Mouse (Mus musculus): ENCODE measurements around the gene Pafah1b3.
"Not testable (repeated sequence)": the region's sequence is repeated elsewhere in the genome, so short reads cannot be mapped to it uniquely, and the experiment has no call there.

The Pafah1b3 gene

DNA sequence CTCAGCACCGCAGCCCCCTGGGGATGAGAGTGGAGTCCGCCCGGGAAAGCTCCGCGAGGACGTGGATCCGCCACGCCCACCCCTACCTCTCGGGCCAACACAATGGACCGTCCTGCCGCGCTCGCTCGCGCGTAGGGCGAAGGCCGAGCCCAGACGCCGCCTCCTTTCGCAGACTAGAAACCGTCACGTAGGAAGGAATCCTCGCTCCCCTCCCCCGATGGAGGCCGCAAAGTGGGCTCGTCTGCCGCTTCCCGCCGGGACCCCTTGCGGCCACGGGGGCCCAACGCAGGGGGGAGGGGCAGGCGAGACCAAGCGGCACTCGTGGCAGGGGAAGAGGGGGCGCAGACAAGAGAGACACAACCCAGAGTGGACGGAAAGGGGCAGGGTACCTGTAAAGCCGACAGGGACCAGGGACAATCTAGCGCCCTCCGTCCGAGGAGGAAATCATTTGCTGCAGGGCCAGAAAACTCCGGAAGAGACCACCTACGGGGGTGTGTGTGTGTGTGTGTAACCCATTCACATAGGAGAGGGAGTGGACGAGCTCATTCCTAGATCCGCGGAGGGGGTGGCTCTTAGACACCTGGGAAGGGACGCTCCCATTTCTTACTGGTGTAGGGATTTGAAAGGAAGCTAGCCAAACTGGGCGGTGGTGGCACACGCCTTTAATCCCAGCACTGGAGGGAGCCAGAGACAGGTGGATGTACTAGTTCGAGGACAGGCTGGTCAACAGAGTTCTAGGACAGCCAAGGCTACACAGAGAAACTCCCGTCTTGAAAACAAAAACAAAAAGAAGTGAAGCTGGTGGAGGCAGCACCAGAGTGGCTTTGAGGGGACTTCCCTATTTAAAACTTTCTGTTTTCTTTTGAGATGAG, at the start of gene Pafah1b3:
Gene Pafah1b3 (minus strand): TSS at position 533 of the 872 bp plus-strand sequence.
- DNase-seq (ENCODE audit: low spot score) = peak; percentile 63

DNA sequence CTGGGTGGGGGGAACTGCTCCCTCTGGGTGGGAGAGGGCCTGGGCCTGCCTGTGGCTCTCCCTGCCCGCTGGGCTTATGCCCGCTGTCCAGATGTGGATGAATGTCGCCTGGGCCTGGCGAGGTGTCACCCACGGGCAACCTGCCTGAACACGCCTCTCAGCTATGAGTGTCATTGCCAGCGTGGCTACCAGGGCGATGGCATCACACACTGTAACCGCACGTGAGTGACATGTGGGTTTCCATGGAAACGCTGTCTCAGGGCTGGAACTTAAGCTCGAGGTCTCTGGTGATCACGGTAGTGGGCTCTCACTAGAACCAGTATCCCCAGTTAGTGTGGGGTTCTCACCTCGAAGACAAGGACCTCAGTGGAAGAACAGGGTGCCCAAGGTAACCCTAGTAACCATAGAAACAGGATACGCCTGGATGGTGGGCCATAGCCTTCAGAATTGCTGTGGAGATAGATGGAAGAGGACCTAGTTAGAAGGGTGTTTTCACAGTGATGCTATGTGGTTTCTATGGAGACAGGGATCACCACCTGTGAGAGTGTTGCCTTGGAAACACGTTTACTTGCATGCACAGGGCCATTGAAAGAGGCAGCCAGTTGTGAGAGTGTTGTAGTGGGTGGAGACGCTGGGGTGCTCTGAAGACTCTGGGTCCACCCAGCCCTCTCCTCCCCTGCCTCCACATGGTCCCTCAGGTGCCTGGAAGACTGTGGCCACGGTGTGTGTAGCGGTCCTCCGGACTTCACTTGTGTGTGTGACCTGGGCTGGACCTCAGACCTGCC, 43.4 kb upstream of the Pafah1b3 start:
- DNase-seq (ENCODE audit: low spot score) = no peak

DNA sequence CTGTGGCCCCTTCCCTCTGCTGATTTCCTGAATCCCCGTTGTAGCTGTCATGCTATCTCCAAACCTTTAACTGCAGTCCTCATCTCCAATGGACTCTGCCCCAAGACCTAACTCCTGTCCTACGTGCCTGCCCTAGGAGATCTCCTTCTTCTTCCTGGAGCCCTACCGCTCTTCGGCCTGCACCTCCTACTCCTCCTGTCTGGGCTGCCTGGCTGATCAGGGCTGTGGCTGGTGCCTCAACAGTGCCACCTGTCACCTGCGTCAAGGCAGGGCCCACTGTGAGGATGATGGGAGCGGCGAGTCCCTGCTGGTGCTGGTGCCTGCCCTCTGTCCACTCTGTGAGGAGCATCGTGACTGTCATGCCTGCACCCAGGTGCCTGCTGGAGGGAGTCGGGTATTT, 41.5 kb upstream of the Pafah1b3 start:
- no peak for DNase-seq (ENCODE audit: low spot score)

DNA sequence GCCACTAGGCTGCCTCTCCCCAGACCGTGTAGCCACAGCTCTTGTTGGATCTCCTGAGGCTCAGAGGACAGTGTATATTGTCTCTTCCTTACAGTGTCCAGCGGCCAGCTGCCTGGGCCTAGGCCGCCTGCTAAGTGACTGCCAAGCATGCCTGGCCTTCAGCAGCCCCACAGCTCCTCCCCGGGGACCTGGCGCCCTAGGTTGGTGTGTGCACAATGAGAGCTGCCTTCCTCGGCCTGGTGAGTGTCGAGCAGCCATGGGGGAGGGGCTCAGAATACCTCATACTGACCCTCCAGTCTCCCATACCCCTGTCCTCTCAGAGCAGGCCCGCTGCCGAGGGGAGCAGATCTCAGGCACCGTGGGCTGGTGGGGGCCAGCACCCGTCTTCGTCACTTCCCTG, 36.7 kb upstream of the Pafah1b3 start:
- no peak for DNase-seq (ENCODE audit: low spot score)

DNA sequence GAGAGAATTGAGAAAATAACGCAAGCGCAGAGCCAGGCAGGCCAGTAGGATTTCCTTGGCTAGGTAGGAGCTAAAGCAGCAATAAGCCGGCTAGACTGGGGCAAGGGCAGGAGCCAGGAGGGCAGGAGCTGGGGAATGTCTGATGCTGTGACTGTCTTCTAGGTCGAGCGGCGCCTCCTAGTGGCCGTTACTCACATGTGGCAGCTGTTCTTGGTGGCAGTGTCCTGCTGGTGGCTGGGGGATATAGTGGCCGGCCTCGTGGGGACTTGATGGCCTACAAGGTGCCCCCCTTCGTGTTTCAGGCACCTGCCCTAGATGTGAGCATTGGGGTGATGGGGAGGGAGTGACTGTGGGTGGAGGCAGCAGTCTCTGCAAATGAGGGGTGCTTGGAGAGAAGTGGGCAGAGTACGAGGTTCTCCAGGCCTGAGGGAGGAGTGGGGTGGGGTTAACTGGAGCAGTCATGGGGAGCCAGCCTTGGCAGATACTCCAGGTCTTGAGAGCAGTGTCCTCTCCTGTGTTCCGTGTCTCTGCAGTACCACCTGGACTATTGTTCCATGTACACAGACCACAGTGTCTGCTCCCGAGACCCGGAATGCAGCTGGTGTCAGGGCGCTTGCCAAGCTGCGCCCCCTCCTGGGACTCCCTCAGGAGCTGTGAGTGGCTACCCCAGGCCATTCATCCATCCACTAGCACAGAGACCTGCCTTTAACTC, 36.0 kb upstream of the Pafah1b3 start:
- DNase-seq (ENCODE audit: low spot score) = peak; percentile 57

DNA sequence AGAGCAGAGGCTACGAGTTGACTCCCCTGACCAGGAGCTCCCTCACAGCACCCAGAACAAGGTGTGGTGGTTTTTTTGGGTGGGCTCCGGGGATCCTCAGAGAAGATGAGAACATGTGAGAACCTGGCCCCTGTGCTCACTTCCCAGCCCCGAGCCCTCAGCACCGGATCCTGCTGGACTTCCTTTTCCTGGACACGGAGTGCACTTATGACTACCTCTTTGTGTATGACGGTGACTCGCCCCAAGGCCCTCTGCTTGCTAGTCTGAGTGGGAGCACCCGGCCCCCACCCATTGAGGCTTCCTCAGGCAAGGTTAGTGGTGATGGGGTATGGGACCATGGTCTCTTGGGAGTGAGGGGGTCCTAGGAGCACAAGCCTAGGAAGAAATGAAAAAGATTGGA, 28.4 kb upstream of the Pafah1b3 start:
- no peak for DNase-seq (ENCODE audit: low spot score)

DNA sequence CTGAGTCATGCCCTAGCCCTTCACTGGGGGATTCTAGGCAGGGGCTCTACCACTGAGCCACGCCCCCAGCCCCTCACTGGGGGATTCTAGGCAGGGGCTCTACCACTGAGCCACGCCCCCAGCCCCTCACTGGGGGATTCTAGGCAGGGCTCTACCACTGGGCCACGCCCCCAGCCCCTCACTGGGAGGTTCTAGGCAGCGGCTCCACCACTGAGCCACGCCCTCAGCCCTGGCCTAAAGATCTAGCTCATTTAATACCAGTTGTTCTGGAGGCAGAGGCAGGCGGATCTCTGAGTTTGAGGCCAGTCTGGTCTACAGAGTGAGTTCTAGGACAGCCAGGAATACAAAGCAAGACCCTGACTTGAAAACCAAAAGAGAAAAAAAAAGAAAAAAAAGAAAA, 27.6 kb upstream of the Pafah1b3 start:
- DNase-seq (ENCODE audit: low spot score) = not testable (repeated sequence)

DNA sequence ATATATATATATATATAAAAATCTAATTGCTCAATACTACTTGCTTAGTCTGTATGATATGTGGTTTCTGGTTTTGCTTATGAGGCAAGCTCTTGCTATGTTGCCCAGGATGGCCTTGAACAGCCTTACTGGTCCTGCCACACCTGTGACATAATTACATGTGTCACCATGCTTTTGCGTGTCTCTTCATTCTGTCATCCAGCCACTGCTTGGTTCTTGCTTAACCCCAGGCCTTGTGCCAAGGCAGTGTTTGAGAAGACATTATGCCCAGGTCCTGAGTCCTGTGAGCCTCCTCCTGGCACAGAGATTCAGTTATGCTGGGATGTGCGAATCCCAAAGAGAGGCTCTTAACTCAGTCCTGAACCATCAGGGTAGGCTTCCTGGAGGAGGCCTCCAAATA, 25.4 kb upstream of the Pafah1b3 start:
- DNase-seq (ENCODE audit: low spot score) = no peak

DNA sequence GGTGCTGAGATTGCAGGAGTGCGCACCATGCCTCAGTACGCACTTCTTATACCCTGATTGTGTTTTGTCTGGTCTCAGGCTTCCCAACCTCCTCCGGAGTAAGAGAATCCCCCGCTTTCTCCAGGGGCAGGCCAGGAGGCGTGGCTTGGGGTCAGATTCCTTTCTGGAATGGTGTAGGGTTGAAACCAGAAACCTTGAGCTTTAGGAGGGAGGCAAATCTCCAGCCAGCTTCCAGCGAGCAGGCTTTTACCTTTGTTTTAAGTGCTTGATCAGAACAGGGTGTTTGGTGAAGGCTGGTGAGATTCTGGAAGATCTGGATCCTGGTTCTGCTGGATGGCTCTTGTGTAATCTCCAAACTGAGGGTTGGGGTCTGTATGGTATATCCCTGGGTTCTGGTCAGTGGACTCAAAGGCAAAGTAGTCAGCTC, 24.3 kb upstream of the Pafah1b3 start:
- no peak for DNase-seq (ENCODE audit: low spot score)

DNA sequence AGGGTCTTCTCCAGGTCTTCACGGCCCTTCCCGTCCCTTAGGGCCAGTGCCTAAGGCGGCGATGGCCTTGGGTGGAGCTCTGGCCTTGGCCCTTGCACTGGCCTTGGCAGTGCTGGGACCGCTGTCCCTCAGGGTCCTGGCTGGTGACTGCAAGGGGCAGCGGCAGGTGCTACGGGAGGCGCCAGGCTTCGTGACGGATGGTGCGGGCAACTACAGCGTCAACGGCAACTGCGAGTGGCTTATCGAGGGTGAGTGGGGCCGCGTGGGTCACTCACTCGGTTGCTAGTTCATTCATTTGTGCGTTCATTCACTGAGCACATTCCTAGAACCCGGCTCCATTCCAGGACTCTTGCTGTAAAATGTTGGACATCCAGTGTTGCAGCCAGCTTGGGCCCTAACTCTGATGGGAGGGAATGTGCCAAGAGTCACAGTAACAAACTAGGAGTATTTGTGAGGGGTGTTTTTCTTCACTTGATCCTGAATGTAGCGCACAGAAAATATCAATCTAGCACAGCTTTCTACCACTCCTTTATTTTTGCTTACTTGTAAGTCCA, 19.7 kb upstream of the Pafah1b3 start:
- no peak for DNase-seq (ENCODE audit: low spot score)

DNA sequence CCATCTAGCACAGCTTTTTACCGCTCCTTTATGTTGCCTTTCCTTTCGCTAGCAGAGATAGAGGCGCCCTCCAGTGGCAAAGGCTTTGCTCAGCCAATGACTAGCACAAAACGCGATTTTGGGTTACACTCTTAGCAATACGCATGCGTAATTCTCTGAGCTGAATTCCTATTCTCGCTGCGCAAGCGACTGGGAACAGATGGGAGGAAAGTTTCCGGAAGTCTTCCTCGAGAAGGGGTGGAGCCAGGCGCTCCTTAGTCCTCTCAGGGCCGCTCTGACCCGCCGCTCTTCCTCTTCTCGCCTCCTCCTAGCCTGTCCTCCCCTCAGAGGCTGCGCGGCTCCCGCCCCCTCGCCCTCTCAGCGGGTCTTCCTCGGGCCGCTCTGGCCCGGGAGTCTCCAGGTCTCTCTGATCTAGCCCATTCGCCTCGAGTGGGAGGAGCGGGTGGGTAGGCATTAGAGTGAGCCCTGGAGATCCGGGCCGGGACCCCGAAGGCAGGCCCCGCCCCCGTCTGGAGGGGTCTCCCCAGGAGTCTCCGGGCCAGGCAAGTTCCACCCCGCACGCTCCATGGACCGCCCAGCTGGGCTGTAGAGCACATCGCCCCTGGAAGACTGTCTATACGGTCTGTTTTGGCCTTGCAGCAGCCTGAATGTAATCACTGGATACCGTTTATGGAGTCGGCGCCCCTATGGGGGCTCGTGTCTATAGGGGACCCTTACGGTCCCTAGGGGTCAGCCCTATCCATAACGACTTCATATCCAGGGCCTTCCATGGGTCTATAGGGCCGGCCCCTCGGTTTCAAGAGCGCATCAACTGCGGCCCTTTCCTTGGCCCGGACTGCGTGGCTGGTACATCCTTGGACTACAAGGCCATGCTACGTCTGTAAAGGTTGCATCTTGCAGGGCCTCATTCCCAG, 19.0 kb upstream of the Pafah1b3 start, which contains the start of gene Megf8:
Gene Megf8 (plus strand): TSS at position 633 of the 914 bp plus-strand sequence.
- peak; percentile 91 for DNase-seq (ENCODE audit: low spot score)

DNA sequence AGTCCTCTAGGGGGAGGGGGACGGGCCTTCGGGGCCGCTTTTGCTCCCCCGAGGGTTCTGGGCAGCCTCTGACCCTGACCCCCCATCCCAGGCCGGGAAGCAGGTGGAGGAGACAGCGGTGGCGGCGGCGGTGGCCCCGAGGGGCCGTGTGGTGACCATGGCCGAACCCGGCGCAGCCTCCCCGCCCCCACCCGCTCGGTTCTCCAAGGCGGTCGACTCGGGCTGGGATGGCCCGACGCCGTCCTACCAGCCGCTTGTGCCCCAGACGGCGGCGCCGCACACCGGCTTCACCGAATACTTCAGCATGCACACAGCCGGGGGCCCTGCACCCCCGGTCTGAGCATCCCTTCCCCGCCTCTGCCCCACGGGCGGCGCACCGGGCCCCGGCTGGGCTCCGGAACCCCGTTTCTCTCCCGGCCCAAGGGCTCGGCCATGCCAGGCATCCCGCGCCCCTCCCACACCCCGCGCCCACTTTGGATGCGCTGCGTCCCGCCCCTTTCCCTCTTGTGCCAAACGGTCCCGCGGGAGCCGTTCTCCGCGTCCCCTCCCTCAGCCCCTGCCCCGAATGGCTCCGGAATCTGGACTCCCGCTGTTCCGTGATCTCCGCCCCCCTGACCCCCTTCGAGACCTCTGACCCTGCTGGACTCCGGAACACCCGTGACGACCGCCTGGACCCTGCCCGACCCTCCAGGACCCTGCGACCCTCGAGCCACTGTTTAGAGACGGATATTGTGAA, 17.7 kb upstream of the Pafah1b3 start:
- no peak for DNase-seq (ENCODE audit: low spot score)

- DNase-seq (ENCODE audit: low spot score) = no peak
These were observed 17.0 kb upstream of the Pafah1b3 start for GRCm38 (mm10) chr7:25314606-25315305.

- DNase-seq (ENCODE audit: low spot score) = no peak
These were observed 15.5 kb upstream of the Pafah1b3 start for GRCm38 (mm10) chr7:25313325-25313724.

- DNase-seq (ENCODE audit: low spot score) = no peak
These were observed 13.4 kb upstream of the Pafah1b3 start for GRCm38 (mm10) chr7:25311193-25311592.

DNA sequence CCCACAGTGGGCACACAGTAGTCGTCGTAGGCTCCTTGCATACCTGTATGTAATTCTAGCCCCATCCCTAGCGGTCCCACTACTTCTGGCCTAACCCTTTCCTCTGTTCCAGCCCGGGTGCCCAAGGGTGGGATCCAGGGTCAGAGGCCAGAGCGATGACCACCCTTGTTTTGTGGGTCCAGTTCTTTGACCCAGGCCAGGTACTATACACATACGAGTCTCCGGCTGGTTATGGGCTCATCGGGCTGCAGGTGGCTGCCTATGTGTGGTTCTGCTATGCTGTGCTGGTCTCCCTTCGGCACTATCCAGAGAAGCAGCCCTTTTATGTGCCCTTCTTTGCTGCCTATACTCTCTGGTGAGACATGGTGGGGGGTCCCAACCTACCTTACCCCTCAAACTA, 11.6 kb upstream of the Pafah1b3 start:
- DNase-seq (ENCODE audit: low spot score) = no peak

DNA sequence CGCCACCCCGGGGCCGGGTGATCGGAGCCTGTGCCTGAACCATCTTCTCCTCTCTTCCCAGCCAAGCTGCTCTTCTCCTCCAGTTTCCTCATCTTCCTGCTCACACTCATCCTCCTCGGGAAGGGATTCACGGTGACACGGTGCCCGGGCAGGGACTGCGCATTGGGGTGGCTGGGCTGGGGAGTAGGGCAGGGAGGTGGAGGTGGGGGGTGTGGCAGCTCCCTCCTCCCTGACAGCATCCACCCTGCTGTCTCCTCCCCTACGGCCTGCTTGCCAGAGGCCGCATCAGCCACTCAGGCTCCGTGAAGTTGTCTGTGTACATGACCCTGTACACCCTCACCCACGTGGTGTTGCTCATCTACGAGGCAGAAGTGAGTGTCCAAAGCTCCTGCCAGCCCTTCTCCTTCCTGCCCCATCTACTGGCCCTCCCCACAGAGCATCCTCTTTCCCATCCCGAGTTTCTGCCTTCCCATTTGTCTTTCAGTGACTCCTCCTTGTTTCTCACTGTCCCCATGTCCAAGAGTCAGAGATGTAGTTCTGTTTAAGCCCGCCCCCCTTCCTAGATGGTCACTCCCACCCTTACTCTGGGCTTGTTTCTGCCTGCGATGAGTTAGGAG, 11.0 kb upstream of the Pafah1b3 start:
- no peak for DNase-seq (ENCODE audit: low spot score)

DNA sequence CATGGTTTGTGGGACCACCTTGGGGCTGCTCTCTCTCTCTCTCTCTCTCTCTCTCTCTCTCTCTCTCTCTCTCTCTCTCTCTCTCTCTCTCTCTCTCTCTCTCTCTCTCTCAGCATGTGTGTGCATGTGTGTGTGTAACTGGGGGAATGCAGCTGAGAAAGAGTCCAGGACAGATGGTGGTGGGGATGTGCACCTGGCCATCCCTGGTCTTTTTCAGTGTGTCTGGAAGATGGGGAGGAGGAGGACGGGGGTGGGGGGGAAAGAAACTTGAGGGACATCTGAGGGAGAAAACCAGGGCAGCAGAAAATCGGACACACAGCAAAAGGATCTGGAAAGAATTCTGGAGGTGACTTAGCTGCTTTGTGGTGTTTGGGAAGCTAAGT, 8.8 kb upstream of the Pafah1b3 start:
- DNase-seq (ENCODE audit: low spot score) = no peak

GRCm38 (mm10) chr7:25305956-25306613, 8.3 kb upstream of the Pafah1b3 start, which contains the start of gene Tmem145:
Gene Tmem145 (plus strand): TSS chr7:25306106.
- no peak for DNase-seq (ENCODE audit: low spot score)

Data from urinary bladder, postnatal 25 days (tissue).